ENCODE assay signal across 9 mouse cellular contexts in genomic region chr7:29725461-29726142, GRCm38 (mm10). TPM values are rescaled to one million over a fixed set of nuclear protein-coding genes. Genes with fewer than 3 reads are reported as not detected.
A peak's percentile ranks its signal among the peaks of the same experiment; 100 is the strongest.
DNase-seq lines count a peak whose midpoint lies in the region; ATAC-seq and TF ChIP-seq lines count a peak whose summit lies in the region.
"Not testable (repeated sequence)": the region's sequence is repeated elsewhere in the genome, so short reads cannot be mapped to it uniquely, and the experiment has no call there.
"Had no signal": no experiment of that assay in that cellular context is flagged by ENCODE, and none has a peak within 500 bp of the region (broad histone marks: within the 10 kb centered on the region; RNA-seq: fewer than 3 reads in every experiment).

No protein-coding gene starts in this region.

- H3K9me3 ChIP-seq in forebrain, embryonic 10.5 days; hindbrain, embryonic 10.5 days; kidney, postnatal 0 days (replicated peaks; ENCODE audit: low read length); lung, embryonic 14.5 days (ENCODE audit: low read depth, low read length); midbrain, embryonic 14.5 days (ENCODE audit: control insufficient read depth, low read length); stomach, embryonic 16.5 days (replicated peaks; ENCODE audit: control insufficient read depth, low read length): not testable (repeated sequence)

- H3K9ac ChIP-seq in kidney, postnatal 0 days (ENCODE audit: low read depth, low read length); lung, embryonic 14.5 days; midbrain, embryonic 14.5 days (replicated peaks; ENCODE audit: low read length); stomach, embryonic 16.5 days (ENCODE audit: low read length): not testable (repeated sequence)

- H3K4me2 ChIP-seq in kidney, postnatal 0 days (ENCODE audit: low read length); lung, embryonic 14.5 days; midbrain, embryonic 14.5 days (ENCODE audit: low read length): not testable (repeated sequence)
- peak overlapping the region; percentile 21; the same call in 1 of the 2 replicates for H3K4me2 ChIP-seq in stomach, embryonic 16.5 days (ENCODE audit: low read depth, low read length)

- peak; percentile 42 for DNase-seq in ES-CJ7 (ENCODE audit: low read depth, low spot score)
- DNase-seq in embryo, embryonic 10 days (ENCODE audit: low spot score), result peak; percentile 42
- DNase-seq in forebrain, embryonic 10.5 days (ENCODE audit: extremely low spot score, low spot score), result peak; percentile 23
- DNase-seq in hindbrain, embryonic 10.5 days (ENCODE audit: low spot score), result not testable (repeated sequence)
- peak; percentile 15 for DNase-seq in kidney, postnatal 0 days (ENCODE audit: low spot score)
- DNase-seq in lung, embryonic 14.5 days, result peak; percentile 25
- DNase-seq in midbrain, embryonic 14.5 days, result peak; percentile 0

- not testable (repeated sequence) for H3K4me3 ChIP-seq in forebrain, embryonic 10.5 days; kidney, postnatal 0 days (replicated peaks; ENCODE audit: low read depth, low read length); lung, embryonic 14.5 days (ENCODE audit: low read depth, low read length); midbrain, embryonic 14.5 days (replicated peaks; ENCODE audit: low read depth, low read length); stomach, embryonic 16.5 days (replicated peaks; ENCODE audit: low read length)
- 0 out of 2 replicates have a peak overlapping the region, but pooled peaks have one; percentile 9 for H3K4me3 ChIP-seq in hindbrain, embryonic 10.5 days

- H3K36me3 ChIP-seq in forebrain, embryonic 10.5 days (replicated peaks); hindbrain, embryonic 10.5 days; kidney, postnatal 0 days (ENCODE audit: insufficient read depth, low read length); lung, embryonic 14.5 days (ENCODE audit: insufficient read depth); midbrain, embryonic 14.5 days (ENCODE audit: control insufficient read depth, insufficient read depth, low read length); stomach, embryonic 16.5 days (ENCODE audit: control insufficient read depth, insufficient read depth, low read length): not testable (repeated sequence)

- not testable (repeated sequence) for H3K27ac ChIP-seq in forebrain, embryonic 10.5 days; hindbrain, embryonic 10.5 days; kidney, postnatal 0 days; lung, embryonic 14.5 days (ENCODE audit: low read depth); midbrain, embryonic 14.5 days (replicated peaks; ENCODE audit: low read depth, low read length); stomach, embryonic 16.5 days (ENCODE audit: low read length)

- 37% methylated on average over 17 of the region's 17 CpGs for WGBS in forebrain, embryonic 10.5 days
- 30% methylated on average over 17 of the region's 17 CpGs for WGBS in hindbrain, embryonic 10.5 days
- 33% methylated on average over 16 of the region's 17 CpGs for WGBS in kidney, postnatal 0 days
- WGBS in lung, embryonic 14.5 days, result 21% methylated on average over 16 of the region's 17 CpGs
- WGBS in midbrain, embryonic 14.5 days, result 38% methylated on average over 16 of the region's 17 CpGs
- 19% methylated on average over 16 of the region's 17 CpGs for WGBS in stomach, embryonic 16.5 days

- not testable (repeated sequence) for TF ChIP-seq CTCF in kidney, postnatal 0 days (IDR thresholded peaks at IDR 0.05; ENCODE audit: low read depth); lung, embryonic 14.5 days (IDR thresholded peaks at IDR 0.05; ENCODE audit: low read depth)

- ATAC-seq in kidney, postnatal 0 days (replicated peaks; ENCODE audit: low FRiP score, low read depth), result 0 out of 2 replicates have a peak, but pooled peaks have one; percentile 29
- peak; percentile 31; the same call in 1 of the 2 replicates for ATAC-seq in lung, embryonic 14.5 days (ENCODE audit: insufficient read depth)
- ATAC-seq in midbrain, embryonic 14.5 days (ENCODE audit: low FRiP score, low TSS enrichment); stomach, embryonic 16.5 days (ENCODE audit: insufficient read depth, low FRiP score): not testable (repeated sequence)

- not testable (repeated sequence) for H3K27me3 ChIP-seq in forebrain, embryonic 10.5 days (ENCODE audit: poor library complexity, severe bottlenecking); hindbrain, embryonic 10.5 days (ENCODE audit: insufficient read depth, poor library complexity, severe bottlenecking); kidney, postnatal 0 days (ENCODE audit: insufficient read depth, low read length); lung, embryonic 14.5 days (ENCODE audit: insufficient read depth, low read length); midbrain, embryonic 14.5 days (ENCODE audit: control insufficient read depth, insufficient read depth, low read length); stomach, embryonic 16.5 days (ENCODE audit: control insufficient read depth, insufficient read depth, low read length)

- H3K4me1 ChIP-seq in forebrain, embryonic 10.5 days; hindbrain, embryonic 10.5 days (replicated peaks); kidney, postnatal 0 days (replicated peaks; ENCODE audit: insufficient read depth, low read length); lung, embryonic 14.5 days (ENCODE audit: insufficient read depth); midbrain, embryonic 14.5 days (ENCODE audit: control insufficient read depth, insufficient read depth, low read length); stomach, embryonic 16.5 days (ENCODE audit: control insufficient read depth, insufficient read depth, low read length): not testable (repeated sequence)

RNA-seq across cellular contexts. Expression of gene Catsperg2, which starts 1.2 kb away (rescaled TPM):
- polyA plus RNA-seq in forebrain, embryonic 10.5 days (2016; fragmentation: Nextera tagmentation; extraction: Ambion mirVana), result 0.14 TPM in 1 of 2 replicates, not detected in the other
- polyA plus RNA-seq in hindbrain, embryonic 10.5 days (2016; fragmentation: Nextera tagmentation; extraction: Ambion mirVana), result 0.08 TPM in 1 of 2 replicates, not detected in the other
- not detected in 2 replicates for polyA plus RNA-seq in kidney, postnatal 0 days (2015; fragmentation: Nextera tagmentation; extraction: Ambion mirVana)
- polyA plus RNA-seq in lung, embryonic 14.5 days (2014; fragmentation: Nextera tagmentation; extraction: Ambion mirVana), result 0.14 and 0.30 TPM in 2 replicates
- polyA plus RNA-seq in midbrain, embryonic 14.5 days (2014; fragmentation: Nextera tagmentation; extraction: Ambion mirVana), result 0.55 and 0.77 TPM in 2 replicates
- 0.14 TPM in 1 of 2 replicates, not detected in the other for polyA plus RNA-seq in stomach, embryonic 16.5 days (2015; fragmentation: Nextera tagmentation; extraction: Ambion mirVana)
- polyA plus RNA-seq: activated CD4-positive, CD25-positive, alpha-beta regulatory T cell, adult 4 months had no signal

RNA-seq across cellular contexts. Expression of gene Zfp84, which starts 42.8 kb away (rescaled TPM):
- 11.6 and 11.8 TPM in 2 replicates for polyA plus RNA-seq in forebrain, embryonic 10.5 days (2016; fragmentation: Nextera tagmentation; extraction: Ambion mirVana)
- polyA plus RNA-seq in hindbrain, embryonic 10.5 days (2016; fragmentation: Nextera tagmentation; extraction: Ambion mirVana), result 10.8 and 10.9 TPM in 2 replicates
- 10.5 and 10.6 TPM in 2 replicates for polyA plus RNA-seq in kidney, postnatal 0 days (2015; fragmentation: Nextera tagmentation; extraction: Ambion mirVana)
- polyA plus RNA-seq in lung, embryonic 14.5 days (2014; fragmentation: Nextera tagmentation; extraction: Ambion mirVana), result 14.3 and 14.5 TPM in 2 replicates
- 20.0 and 21.0 TPM in 2 replicates for polyA plus RNA-seq in midbrain, embryonic 14.5 days (2014; fragmentation: Nextera tagmentation; extraction: Ambion mirVana)
- 11.8 and 12.4 TPM in 2 replicates for polyA plus RNA-seq in stomach, embryonic 16.5 days (2015; fragmentation: Nextera tagmentation; extraction: Ambion mirVana)

RNA-seq across cellular contexts. Expression of gene Zfp30, which starts 58.2 kb away (rescaled TPM):
- 6.9 and 7.0 TPM in 2 replicates for polyA plus RNA-seq in forebrain, embryonic 10.5 days (2016; fragmentation: Nextera tagmentation; extraction: Ambion mirVana)
- 5.8 and 6.4 TPM in 2 replicates for polyA plus RNA-seq in hindbrain, embryonic 10.5 days (2016; fragmentation: Nextera tagmentation; extraction: Ambion mirVana)
- polyA plus RNA-seq in kidney, postnatal 0 days (2015; fragmentation: Nextera tagmentation; extraction: Ambion mirVana), result 7.5 and 7.7 TPM in 2 replicates
- 7.7 and 7.8 TPM in 2 replicates for polyA plus RNA-seq in lung, embryonic 14.5 days (2014; fragmentation: Nextera tagmentation; extraction: Ambion mirVana)
- polyA plus RNA-seq in midbrain, embryonic 14.5 days (2014; fragmentation: Nextera tagmentation; extraction: Ambion mirVana), result 16.0 and 16.2 TPM in 2 replicates
- polyA plus RNA-seq in stomach, embryonic 16.5 days (2015; fragmentation: Nextera tagmentation; extraction: Ambion mirVana), result 5.1 and 5.4 TPM in 2 replicates
